Mouse (Mus musculus) inflammation-experienced regulatory T-cells, adult 6 months (primary cell): ENCODE measurements around the gene Sdhaf1. TPM values are rescaled to one million over a fixed set of nuclear protein-coding genes. Genes with fewer than 3 reads are reported as not detected.

Experiments used
- ATAC-seq: one replicate; pipeline ENCODE4 v1.8.0; 2017
- polyA plus RNA-seq, 3 experiments: library from polyadenylated mRNA; unstranded; fragments of 100-300 nt; shearing (Covaris generic); gene quantifications; one replicate each; pipeline ENCODE4 v1.2.1; 2017

The Sdhaf1 gene
- polyA plus RNA-seq, 3 experiments from 2014 or later, result 2.0 to 6.1 (median 3.9) TPM

DNA sequence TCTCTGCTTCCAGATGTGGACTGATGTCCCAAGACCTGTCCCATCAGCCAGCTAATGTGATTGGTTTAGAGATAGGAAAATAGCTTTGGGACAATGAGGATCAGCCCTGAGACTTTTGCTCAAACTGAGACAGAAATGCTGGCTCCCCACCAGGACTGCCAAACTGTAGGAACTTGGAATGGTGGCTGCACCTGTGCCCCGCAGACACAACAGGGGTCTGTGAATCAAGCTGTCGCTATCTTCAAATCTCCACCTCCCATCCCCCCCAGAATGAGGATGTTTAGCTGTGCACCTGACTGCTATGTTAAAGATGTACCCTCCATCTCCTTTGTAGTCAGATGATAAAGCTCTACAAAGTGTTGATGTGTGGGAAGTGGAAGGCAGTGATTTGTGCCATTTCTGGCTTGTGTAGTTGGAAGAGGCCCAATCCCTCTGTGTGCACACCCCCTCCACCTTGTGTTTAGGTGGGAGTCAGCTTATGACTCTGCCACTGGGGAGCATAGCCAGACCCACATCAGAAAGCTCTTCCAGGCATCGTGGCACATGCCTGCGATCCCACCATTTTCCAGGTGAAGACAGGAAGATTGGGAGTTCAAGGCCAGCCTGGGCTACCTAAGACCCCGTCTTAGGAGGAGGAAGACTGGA, 727 bp upstream of the Sdhaf1 start:
- ATAC-seq, result no peak

- peak; percentile 64 for ATAC-seq
These were observed 830 bp downstream of the Sdhaf1 start for GRCm38 (mm10) chr7:30322865-30323264.

- ATAC-seq, result peak; percentile 74
These were observed 1.4 kb downstream of the Sdhaf1 start for GRCm38 (mm10) chr7:30322285-30322667.

GRCm38 (mm10) chr7:30321539-30322284, 2.0 kb downstream of the Sdhaf1 start, which contains the start of gene E130208F15Rik:
Gene E130208F15Rik, plus strand, starts transcription at chr7:30321740.
- peak; percentile 69 for ATAC-seq

GRCm38 (mm10) chr7:30320946-30321345, 2.7 kb downstream of the Sdhaf1 start:
- ATAC-seq, result no peak

DNA sequence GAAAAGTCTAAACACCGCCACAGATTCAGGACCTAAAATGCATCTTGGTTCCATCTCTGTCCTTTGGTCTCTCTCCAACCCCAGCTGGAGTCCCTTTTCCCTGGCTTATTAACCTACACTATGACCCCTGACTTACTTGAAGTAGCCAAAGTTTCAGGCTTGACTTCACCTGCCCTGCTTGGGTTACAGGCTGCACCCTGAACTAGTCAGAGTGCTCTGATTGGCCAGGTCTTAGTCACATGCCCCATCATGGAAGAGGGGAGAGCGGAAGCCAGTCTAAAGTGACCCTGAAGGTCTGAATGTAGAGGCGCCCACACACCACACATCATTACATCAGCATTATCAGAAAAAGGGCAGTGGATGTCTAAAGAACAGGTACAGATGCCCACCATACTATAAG, 5.6 kb downstream of the Sdhaf1 start:
- no peak for ATAC-seq

DNA sequence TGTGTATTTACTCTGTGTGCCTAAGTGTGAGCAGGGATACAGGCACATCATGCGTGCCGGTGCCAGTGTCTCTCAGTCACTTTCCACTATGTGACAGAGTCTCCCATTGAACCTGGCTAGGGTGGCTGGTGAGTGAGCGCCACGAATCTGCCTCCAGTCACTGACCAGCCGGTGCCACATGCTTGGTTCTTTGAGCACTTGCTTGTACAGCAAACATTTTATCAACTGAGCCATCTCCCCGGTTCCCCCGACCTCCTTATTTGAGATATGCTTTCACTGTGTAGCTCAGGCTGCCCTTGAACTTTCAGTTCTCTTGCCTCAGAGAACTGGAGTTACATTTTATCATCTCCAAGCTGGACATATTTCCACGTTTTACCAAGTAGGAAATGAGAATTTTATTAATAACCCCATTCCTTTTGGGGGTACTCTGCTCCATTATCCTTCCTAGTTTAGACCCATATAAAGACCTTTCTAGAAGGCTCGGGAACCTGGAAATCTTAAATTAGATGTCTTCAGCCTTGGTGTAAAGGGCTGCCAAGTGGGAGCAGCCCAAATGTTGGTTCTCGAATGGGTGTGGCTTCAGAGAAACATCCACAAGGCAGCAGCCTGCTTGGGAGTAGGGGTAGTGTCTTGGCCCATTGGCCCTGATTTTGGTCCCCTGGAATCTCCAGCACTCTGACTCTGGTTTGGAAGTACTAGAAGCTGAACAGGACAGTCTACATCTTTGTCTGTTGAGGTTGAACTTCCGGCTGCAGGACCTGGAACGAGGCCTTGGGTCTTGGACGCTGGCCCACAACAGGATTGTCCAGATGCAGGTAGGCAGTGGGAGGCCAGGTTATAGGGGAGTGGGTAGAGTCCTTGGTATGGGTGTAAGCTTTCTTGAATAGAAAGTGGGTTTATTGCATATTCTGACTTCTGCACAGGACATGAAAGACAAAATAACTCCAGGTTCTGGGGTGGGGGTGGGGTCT, 7.9 kb downstream of the Sdhaf1 start:
- ATAC-seq, result no peak

DNA sequence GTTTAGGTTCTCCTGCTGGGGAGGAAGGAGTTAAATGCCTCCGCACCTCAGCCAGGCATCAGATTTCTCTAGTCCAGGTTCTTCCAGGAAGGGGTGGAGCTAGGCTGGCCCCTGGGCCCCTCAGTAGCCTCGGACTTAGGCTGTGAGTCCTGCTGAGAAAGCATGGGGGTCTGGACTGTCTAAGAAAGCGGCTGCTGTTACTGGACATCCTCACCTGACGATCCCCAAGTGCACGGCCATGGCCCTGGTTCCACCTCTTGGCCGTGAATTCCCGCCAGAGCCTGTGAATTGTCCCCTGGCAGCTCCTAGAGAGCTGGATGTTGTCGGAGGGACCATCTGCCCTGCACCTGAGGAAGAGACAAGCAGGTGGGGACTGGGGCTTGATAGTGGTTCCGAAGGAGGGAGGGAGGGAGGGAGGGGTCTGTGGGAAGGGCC, 9.0 kb downstream of the Sdhaf1 start, which contains the start of gene Syne4:
TSS of gene Syne4 (plus strand) at position 87 of the 435 bp plus-strand sequence.
- ATAC-seq, result no peak

- no peak for ATAC-seq
These were observed 9.9 kb downstream of the Sdhaf1 start for GRCm38 (mm10) chr7:30313666-30314320.

DNA sequence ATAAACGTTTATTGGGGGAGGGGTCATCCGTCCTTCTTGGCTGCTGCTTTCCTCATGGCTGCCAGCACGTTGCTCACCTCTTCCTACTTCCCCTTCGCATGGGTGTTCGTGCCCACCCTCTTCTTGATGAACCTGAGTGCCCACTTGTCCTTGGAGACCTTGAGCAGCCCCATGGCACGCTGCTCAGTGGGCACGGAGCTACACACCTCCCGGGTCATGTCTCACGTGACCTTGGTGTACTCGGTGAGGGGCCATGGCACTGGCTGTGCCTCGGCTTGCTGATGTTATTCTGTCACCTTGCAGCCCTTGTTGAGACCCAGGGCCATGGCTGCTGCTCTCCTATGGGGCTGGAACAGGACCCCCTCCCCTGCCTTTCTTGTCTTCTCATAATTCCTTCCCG, 13.6 kb downstream of the Sdhaf1 start:
- no peak for ATAC-seq

- ATAC-seq, result no peak
These were observed 14.1 kb downstream of the Sdhaf1 start for GRCm38 (mm10) chr7:30309395-30310129.

DNA sequence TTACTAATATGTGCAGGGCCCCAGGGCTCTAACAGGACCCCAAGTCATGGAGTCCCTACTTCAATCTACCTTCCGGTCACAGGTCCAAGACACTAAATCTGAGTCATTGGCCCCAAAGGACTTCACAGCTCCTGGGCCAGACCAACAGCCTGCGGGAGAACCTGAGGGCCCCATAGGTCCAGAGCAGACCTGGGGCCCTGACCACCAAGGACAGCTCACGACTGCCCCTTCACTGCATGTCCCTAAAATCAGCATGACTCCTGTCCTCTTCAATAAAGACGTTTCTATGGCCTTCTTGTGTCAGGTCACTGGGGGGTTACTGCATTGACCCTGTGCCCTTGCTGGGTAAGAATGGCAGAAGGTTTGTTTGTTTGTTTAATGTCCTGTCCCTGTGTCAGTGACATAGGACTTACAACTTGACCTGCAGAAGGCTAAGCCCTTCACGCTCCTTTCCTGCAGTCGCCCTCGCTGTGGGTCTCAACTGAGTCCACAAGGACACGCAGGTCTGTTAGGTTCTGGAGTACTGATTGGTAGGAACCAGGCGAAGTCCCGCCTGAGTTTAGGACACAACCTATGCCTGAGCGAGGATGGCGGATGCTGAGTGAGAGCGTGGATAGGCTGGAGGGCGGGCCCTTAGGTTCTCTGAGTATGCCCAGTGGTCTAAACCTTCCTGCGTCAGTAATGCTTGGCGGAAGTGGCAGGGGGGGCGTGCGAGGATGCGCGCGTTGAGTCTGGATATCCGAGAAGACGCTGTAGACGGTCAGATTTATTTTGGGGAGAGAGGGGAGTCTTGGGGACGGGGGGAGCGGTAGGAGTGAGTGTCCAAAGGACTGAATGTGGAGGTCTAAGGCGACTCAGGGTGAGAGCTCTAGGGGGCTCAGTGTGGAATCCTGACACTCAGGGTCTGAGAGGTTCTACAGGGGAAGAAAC, 15.4 kb downstream of the Sdhaf1 start, which contains the start of gene Alkbh6:
TSS of gene Alkbh6 (plus strand) at position 642 of the 930 bp plus-strand sequence.
- peak; percentile 100 for ATAC-seq

DNA sequence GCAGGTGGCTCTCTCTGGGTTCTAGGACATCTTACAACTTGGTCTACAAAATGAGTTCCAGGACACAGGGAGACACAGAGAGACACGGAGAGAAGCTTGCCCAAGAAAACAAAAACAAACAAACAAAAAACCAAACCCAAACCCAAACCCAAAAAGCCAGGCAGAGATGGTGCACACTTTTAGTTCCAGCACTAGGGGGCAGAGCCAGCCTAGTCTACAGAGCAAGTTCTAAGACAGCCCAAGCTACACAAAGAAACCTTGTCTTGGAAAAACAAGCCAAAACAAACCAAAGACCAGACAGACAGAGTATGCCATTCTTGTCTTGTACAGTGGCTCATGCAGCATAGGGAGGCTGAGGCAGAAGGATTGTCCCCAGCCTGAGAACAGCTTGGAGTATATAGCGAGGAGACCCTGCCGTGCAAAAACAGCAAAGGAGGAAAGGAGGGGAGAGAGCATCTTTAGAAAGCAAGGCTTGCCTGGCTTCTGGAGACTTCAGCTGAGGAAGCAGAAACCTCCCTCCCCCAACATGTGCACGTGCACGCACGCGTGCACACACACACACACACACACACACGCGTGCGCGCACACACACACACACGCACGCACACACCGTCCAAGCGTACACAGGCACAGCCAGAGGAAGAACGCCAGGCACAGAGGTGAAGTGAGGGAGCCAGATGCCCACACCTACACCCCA, 17.5 kb downstream of the Sdhaf1 start:
- ATAC-seq, result no peak

- ATAC-seq, result peak; percentile 38
These were observed 22.8 kb downstream of the Sdhaf1 start for GRCm38 (mm10) chr7:30300914-30301313.

DNA sequence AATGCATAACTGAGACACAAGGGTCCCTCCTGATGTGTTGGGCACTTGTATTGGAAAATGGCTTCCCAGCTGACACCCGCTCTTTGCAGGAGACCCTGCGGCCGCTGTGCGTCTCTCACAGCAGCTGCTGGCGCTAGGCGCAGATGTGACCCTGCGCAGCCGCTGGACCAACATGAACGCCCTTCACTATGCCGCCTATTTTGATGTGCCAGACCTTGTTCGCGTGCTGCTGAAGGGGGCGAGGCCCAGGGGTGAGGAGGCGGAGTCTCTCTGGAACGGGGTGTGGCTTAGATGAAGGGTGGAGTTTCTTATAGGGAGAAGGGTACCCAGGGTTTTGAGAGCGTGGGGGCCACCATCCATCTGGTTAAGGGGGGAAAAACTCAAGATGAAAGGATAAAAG, 26.4 kb downstream of the Sdhaf1 start:
- no peak for ATAC-seq

- no peak for ATAC-seq
These were observed 26.9 kb downstream of the Sdhaf1 start for GRCm38 (mm10) chr7:30296816-30297215.

DNA sequence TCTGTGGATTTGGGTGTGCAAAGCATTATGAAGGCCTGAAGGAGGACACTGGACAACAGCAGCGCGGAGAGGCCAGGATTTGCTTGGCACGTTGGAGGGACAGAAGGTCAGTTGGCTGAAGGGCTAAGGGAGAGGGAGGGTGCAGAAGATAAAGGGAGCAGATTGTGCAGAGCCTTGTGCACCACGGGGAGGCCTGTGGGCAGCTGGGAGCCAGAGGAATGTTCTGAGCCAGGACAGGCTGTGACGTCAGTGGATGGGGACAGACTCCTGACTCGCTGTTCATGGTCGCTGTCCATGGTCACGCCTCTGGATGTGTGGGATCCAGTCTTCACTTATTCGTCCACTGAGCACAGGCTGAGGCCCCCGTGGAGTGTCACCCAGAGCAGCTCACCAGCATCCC, 28.6 kb downstream of the Sdhaf1 start:
- no peak for ATAC-seq

DNA sequence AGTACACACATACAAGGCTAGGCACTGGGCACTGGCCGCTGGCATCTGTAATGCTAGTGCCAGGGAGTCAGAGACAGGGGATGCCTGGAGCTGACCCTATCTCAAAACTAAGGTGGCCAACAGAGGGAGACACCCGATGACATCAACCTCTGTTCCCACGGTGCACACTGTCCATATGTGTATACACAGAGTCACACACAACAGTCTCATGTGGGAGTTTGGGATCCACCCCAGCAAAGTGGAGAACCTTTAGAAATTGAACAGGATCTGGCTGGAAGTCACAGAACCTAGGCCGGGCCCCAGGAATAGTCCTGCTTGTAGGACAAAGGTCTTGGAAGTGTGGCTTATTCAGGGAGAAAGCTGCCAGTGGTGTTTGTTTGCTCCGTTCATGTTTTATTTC, 29.4 kb downstream of the Sdhaf1 start:
- no peak for ATAC-seq

DNA sequence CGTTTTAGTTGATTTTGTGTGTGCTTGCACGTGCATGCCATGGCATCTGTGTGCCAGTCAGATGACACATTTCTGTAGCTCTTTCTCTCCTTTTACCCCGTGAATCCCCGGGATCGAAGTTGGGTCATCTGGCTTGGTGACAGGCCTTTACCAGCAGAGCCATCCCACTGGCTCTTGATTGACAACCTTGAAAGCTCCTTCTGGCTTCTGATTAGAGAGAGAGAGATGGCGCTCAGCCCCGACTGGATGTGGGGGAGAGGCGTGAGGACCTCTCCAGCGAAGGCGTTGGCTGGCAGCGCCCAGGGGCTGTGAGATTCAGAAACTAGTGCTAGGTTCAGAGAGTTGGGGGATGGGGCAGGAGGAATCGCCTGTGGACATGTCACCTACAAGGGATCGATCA, 29.9 kb downstream of the Sdhaf1 start:
- no peak for ATAC-seq
